Mouse (Mus musculus) G1E (cell line): ENCODE results near the gene Atad1.

Experiments
- CTCF ChIP-seq: IDR thresholded peaks from 2 replicates; pipeline ENCODE4 v1.5.1; 2012; ENCODE audit warnings: low read depth, low read length, inconsistent platforms, mixed read lengths
- POLR2AphosphoS5 ChIP-seq: IDR thresholded peaks from 2 replicates; pipeline ENCODE4 v1.6.1; 2012; ENCODE audit warnings: low read depth, low read length, inconsistent platforms; ENCODE audit not compliant: insufficient replicate concordance

GRCm38 (mm10) chr19:32675766-32676165, 63.8 kb downstream of the Atad1 start:
- no peak for TF ChIP-seq CTCF
- no peak for TF ChIP-seq POLR2AphosphoS5
